Mouse (Mus musculus) lung, adult 2 months (tissue): ENCODE measurements at regions not wholly inside any gene's neighbourhood (a gene's known extent, or its start where the extent isn't known, plus 50 kb on each side); places are given as distances from the start of the nearest gene placed in this dataset.

ENCODE experiments used
- CTCF ChIP-seq: fragments of 200-500 bp; IDR thresholded peaks from 2 replicates; pipeline ENCODE4 v1.5.1; 2011; ENCODE audit warnings: mild to moderate bottlenecking, low read length, control low read depth; ENCODE audit not compliant: insufficient read depth
- POLR2A ChIP-seq: fragments of 200-500 bp; IDR thresholded peaks from 2 replicates; pipeline ENCODE4 v1.6.1; 2011; ENCODE audit warnings: low read depth, mild to moderate bottlenecking, control low read depth, low read length, borderline replicate concordance; ENCODE audit errors: extremely low read depth

- no peak for TF ChIP-seq CTCF
- TF ChIP-seq POLR2A, result no peak
Observed at GRCm38 (mm10) chr13:28483727-28484126, 226.4 kb downstream of the Gm11361 start.
